Mouse (Mus musculus) embryonic facial prominence, embryonic 10.5 days (tissue): ENCODE measurements around the gene Olfr338. TPM values are rescaled to one million over a fixed set of nuclear protein-coding genes. Genes with fewer than 3 reads are reported as not detected.
"Not testable (repeated sequence)": the region's sequence is repeated elsewhere in the genome, so short reads cannot be mapped to it uniquely, and the experiment has no call there.

Experiments used
- DNase-seq: peaks from one replicate; pipeline ENCODE4 v3.0.0-alpha.2; 2017; ENCODE audit warnings: low spot score
- H3K27ac ChIP-seq: fragments of 300-500 bp; sonication (generic); replicated peaks from 2 replicates; pipeline ENCODE4 v1.5.1; 2016; ENCODE audit warnings: mild to moderate bottlenecking
- H3K27me3 ChIP-seq: fragments of 300-500 bp; sonication (generic); replicated peaks from 2 replicates; pipeline ENCODE4 v1.6.1; 2016; ENCODE audit warnings: low read depth, mild to moderate bottlenecking; ENCODE audit not compliant: poor library complexity, severe bottlenecking
- H3K36me3 ChIP-seq: fragments of 300-500 bp; sonication (generic); replicated peaks from 2 replicates; pipeline ENCODE4 v1.6.1; 2016; ENCODE audit warnings: mild to moderate bottlenecking, moderate library complexity
- H3K4me1 ChIP-seq: fragments of 300-500 bp; sonication (generic); 2 replicates; pipeline ENCODE4 v1.6.1; 2016
- H3K4me3 ChIP-seq: fragments of 300-500 bp; sonication (generic); 2 replicates; pipeline ENCODE4 v1.5.1; 2016; ENCODE audit warnings: mild to moderate bottlenecking, moderate library complexity
- H3K9me3 ChIP-seq: fragments of 300-500 bp; sonication (generic); 2 replicates; pipeline ENCODE4 v1.6.1; 2016; ENCODE audit warnings: mild to moderate bottlenecking
- WGBS: fragments of 180-500 bp; shearing (Covaris S2); methylation state at CpG from one replicate; pipeline ENCODE4 v1.1.7; 2016; 5-methylcytosine and 5-hydroxymethylcytosine counted together
- polyA plus RNA-seq: library from polyadenylated mRNA; unstranded; fragments of >200 nt; fragmentation: Nextera tagmentation; extraction: Ambion mirVana; gene quantifications from 2 replicates; pipeline ENCODE4 v1.2.1, GENCODE M21; 2016

Gene Olfr338
- polyA plus RNA-seq: 0.03 TPM in 1 of 2 replicates, not detected in the other

DNA sequence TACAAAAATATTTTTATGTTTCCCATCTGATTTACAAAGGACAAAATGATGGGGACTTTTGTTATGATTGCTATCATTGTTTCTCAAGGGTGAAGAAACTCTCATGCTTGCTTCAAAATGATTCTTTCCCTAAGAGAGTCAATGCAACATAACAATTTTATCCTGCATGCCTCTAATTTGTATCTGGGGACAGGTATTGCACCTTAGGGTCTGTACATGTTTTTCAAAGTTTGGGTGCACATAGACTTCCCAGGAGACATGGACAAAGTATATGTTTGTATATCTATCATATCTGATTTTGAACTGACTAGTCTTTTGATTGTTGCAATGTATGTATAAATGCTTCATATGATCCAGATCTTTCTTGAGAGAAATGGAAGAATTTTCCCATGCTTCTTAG is at the start of gene Olfr338:
TSS of gene Olfr338 (plus strand) at position 301 of the 400 bp plus-strand sequence.
- H3K9me3 ChIP-seq: peaks cover 18% of the 10 kb centered on the region
- DNase-seq: no peak
- H3K27ac ChIP-seq: no peak within 1 kb of the TSS
- no peaks in the 10 kb centered on the region for H3K27me3 ChIP-seq
- no peaks in the 10 kb centered on the region for H3K4me1 ChIP-seq
- no peaks in the 10 kb centered on the region for H3K36me3 ChIP-seq
- H3K4me3 ChIP-seq: no peak within 1 kb of the TSS

DNA sequence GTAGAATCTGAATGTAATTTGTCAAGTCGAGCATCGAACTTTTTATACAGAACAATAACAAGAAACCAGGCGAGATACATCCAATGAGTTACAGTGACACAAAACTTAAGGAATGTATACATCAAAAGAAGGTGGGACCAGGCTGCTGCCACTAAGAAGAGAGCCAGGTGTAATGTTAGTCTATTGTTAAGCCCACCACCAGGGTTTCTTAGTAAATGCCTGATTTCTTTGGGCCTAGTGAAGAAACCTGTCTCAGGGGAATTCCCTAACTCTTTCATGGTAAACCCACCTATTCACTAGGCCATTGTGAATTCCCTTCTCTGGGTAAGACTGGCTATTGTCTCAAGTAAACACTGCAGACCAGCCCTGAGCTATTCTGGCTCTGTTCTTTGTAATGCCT is 41.9 kb downstream of the Olfr338 start:
- WGBS: 87% methylated on average over 3 of the region's 3 CpGs
- H3K27ac ChIP-seq: not testable (repeated sequence)

DNA sequence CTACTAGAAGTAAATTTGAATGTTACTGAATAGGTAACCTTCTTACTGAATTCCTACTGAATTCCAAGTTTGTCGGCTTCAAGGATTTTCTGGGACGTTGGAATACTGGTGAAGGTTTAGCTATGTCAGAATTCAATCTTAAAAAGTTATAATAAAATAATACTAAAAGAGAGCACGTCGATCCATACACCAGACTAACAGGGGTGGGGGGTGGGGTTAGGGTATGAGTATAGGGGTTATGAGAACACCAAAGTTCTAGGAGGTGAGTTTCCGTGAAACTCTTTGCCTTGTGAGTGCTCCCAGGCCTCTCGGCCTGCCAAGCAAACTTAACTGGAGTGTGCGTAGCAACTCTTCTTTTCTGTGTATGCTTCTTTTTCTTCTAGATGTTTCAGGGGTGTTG is 42.3 kb downstream of the Olfr338 start:
- not testable (repeated sequence) for H3K27ac ChIP-seq, DNase-seq, H3K36me3 ChIP-seq, H3K27me3 ChIP-seq, H3K4me3 ChIP-seq, H3K4me1 ChIP-seq
- WGBS: 88% methylated on average over 7 of the region's 7 CpGs
- peaks cover 10% of the 10 kb centered on the region; the same call in 1 of the 2 replicates for H3K9me3 ChIP-seq

More for the DNA sequence above, 41.9 kb downstream of the Olfr338 start:
- H3K36me3 ChIP-seq, H3K4me1 ChIP-seq, H3K4me3 ChIP-seq, H3K27me3 ChIP-seq, DNase-seq: not testable (repeated sequence)
- H3K9me3 ChIP-seq: peaks cover 10% of the 10 kb centered on the region; the same call in 1 of the 2 replicates

DNA sequence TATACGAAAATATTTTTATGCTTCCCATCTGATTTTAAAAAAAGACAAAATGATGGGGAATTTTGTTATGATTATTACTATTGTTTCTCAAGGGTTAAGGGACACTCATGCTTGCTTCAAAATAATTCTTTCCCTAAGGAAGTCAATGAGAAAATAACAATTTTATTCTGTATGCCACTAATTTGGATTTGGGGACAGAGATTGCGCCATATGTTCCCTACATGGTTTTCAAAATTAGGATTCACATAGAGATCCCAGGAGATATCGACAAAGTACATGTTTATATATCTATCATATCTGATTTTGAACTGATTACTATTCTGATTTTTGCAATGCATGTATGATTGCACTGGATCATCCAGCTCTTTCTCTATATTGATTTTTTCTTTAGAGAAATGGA is 45.3 kb downstream of the Olfr338 start, which contains the start of gene Olfr339:
TSS of gene Olfr339 (plus strand) at position 301 of the 400 bp plus-strand sequence.
- no peaks in the 10 kb centered on the region for H3K27me3 ChIP-seq
- no peak within 1 kb of the TSS for H3K27ac ChIP-seq
- no peaks in the 10 kb centered on the region for H3K36me3 ChIP-seq
- 81% methylated on average over 3 of the region's 3 CpGs for WGBS
- DNase-seq: no peak
- H3K4me1 ChIP-seq: no peaks in the 10 kb centered on the region
- H3K9me3 ChIP-seq: peaks cover 15% of the 10 kb centered on the region; the same call in 1 of the 2 replicates
- H3K4me3 ChIP-seq: no peak within 1 kb of the TSS

Other genes starting within 250 kb of the Olfr338 start
- gene Mrrf, start 237.1 kb upstream of the Olfr338 start, polyA plus RNA-seq: 30.6 and 34.1 TPM in 2 replicates
- gene Rbm18, start 236.7 kb upstream of the Olfr338 start, polyA plus RNA-seq: 83.8 and 88.6 TPM in 2 replicates
- gene Ptgs1, start 143.1 kb upstream of the Olfr338 start, polyA plus RNA-seq: 3.2 and 4.8 TPM in 2 replicates
- gene Olfr339, start 45.4 kb downstream of the Olfr338 start, polyA plus RNA-seq: not detected in 2 replicates
- not detected in 2 replicates for gene Olfr340, start 79.1 kb downstream of the Olfr338 start, polyA plus RNA-seq
- gene Olfr341, start 108.9 kb downstream of the Olfr338 start, polyA plus RNA-seq: not detected in 2 replicates
- gene Olfr342, start 151.5 kb downstream of the Olfr338 start, polyA plus RNA-seq: not detected in 2 replicates
- gene Olfr344, start 193.1 kb downstream of the Olfr338 start, polyA plus RNA-seq: not detected in 2 replicates